Mouse (Mus musculus) layer of hippocampus, adult 9-10 months (tissue): ENCODE measurements around the gene Abhd17a.

Experiments used
- DNase-seq: peaks from one replicate; pipeline ENCODE4 v3.0.0; 2022; ENCODE audit warnings: low spot score

Abhd17a gene

DNA sequence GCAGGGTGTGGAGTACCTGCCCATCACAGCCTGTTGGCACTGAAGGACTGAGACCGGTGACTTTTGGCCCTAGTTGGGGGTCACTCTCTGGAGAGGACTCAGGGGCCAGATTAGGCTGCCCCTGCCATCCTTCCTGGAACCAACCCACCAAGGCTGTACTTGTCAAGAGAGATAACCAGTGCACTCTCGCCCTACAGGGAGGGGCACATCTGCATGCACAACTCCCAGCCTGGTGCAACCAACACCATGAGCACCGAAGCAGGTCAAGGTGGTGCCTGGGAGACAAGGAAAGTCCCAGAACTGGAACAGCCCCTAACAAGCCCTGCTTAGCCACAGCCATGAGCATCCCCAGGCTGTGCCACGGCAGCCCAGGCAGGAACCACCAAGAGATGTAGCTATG is 43.2 kb downstream of the Abhd17a start:
- no peak for DNase-seq

DNA sequence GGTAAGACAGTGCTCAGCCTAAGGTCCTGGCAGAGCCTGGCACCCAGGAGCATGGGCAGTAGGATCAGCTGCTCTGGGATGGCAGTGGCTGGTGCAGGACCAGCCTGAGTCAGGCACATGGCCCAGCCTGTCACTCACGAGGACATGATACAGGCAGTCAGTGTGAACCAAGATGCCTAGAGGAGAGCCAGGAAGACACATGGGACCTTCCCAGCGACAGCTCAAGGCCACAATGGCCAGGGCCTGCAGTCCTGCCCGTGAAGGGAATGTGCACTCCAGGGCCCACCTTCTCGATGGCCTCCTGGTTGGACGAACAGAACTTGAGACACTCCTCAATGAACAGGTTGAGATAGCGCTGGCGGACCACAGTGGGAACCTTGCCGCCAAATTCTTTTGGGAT is 44.6 kb downstream of the Abhd17a start:
- DNase-seq: no peak

DNA sequence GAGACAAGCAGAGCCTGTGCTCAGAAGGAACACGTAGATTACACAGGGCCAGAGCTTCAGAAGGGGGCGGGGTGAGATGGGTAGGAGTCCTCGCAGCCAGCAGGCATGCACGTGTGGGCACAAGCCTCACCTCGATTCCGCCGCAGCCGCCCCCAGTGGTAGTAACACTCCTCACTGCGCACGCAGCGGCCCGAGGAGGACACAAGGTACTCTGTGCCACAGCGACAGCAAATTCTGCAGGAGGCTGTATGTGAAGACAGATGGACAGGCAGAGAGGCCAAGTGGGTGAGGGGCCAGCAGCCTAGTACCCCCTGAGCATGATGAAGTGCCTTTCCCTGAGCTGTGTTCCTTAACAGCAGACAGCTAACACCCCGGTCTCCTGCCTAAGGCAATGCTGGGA is 46.3 kb downstream of the Abhd17a start:
- DNase-seq: no peak

DNA sequence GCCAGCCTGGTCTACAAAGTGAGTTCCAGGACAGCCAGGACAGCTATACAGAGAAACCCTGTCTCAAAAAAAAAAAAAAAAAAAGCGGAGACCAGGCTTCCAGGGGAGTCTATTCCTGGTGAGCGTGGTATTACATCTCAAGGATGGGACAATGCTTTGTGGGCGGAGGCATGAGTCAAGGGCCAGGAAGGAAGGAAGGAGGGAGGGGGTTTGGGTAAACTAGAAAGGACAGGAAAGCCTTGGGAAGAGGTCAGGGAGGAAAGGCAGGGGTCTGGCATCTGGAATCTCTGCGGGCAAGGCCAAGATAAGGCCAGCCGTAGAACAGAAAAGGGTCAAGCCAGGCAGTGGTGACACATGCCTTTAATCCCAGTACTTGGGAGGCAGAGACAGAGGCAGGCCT is 50.6 kb downstream of the Abhd17a start:
- DNase-seq: no peak

DNA sequence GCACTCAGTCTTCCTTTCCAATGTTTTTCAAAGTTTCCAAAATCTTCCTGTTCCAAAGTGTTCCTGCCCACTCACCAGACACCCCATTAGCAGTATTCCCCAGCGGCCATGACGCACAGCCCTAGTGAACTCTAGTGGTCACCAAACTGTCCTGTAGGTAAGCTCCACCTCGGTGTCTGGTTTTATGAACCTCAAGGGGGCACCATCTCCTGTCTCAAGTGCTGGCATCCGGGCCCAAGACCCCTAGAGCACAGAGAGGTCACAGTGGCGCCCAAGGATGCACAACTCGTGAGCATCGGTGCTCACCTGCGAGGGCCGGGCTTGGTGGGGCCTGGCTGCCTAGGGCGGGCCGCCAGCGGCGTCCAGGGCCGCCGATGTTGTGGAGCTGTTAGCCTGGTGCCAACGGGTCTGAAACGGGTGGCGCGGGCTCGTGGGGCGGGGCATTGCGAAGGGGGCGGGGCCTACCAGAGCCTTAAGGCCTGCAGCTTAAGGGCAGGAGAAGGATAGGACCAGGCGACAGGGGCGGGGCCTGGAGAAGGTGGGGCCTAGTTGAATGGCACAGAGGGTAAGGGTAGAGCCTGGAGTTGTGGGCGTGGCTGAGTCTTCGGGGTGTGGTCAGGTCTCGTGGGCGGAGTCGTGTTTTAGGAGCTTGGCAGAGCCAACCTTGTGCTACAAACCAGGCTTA is 51.3 kb downstream of the Abhd17a start, which contains the start of gene Atp8b3:
Gene Atp8b3, minus strand, starts transcription at position 415 of the 685 bp plus-strand sequence.
- DNase-seq: no peak

DNA sequence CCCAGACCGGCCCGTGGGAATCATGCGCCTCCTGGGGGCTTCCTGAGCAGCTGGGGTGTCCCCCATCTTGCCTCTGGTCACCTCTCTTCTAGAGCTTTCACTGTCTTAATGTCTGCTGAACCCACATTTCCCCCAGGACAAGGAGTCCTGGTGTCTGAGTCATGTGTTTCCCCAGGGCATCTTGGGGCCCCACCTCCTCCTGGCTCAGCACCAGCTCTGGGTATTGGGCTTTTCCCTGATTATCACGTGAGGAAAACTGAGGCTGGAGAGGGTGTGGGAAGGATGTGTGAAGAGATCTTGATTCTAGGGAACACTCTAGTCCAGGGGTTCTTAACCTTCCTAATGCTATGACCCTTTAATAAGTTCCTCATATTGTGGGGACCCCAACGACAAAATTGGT is 52.0 kb downstream of the Abhd17a start:
- no peak for DNase-seq

DNA sequence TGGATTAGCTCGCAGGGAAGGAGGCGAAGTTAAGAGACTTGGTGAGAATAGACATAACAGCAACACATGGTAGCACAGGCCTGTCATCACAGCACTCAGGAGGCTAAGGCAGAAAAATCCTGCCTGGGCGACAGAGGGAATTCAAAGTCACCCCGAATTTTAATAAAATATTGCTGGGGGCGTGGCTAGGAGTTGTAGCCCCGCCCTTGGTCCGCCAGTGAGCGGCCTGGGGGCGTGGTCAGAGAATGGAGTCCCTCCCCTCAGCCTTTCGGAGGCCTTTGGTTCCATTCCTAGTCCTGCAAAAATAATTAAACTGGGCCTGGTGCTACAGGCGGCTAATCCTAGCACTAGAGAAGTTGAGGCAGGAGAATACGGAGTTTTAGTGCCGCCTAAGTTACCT is 54.4 kb downstream of the Abhd17a start:
- no peak for DNase-seq

DNA sequence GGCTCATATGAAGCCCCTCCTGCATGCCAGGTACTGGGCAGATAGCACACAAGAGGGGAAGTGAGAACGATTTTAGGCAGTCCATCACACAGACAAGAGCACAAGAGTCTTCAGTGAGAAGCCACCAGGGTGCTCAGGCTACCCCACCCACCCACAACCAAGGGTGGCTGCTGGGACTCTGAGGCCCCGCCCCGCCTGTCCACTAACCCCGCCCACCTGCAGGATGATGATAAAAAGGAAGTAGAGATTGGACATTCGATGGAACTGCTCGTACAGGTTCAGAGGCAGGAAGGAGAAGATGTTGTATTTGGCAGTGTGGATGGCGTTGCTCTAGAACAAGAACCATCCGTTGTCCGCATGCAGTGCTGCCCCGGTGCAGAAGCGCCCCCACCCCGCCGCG is 55.1 kb downstream of the Abhd17a start:
- no peak for DNase-seq

DNA sequence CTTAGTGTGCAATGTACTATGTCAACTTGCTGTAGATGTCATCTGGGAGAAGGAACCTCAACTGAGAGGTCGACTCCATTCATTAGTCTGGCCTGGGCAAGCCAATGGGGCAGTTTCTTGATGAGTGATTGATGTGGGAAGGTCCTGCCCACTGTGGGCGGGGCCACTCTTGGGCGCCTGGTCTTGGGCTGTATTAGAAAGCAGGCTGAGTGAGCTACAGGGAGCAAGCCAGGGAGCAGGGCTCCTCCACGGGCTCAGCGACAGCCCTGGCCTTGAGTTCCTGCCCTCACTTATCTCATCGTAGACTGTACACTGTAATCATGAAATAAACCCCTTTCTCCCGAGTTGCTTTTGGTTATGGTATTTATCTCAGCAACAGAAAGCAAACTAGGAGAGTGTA is 56.4 kb downstream of the Abhd17a start:
- DNase-seq: no peak
